Mouse (Mus musculus) megakaryocyte-erythroid progenitor cell, adult 5-6 weeks (primary cell): ENCODE measurements around the gene Ypel1. TPM values are rescaled to one million over a fixed set of nuclear protein-coding genes. Genes with fewer than 3 reads are reported as not detected.

Source experiments
- ATAC-seq: replicated peaks from 2 replicates; pipeline ENCODE4 v1.8.0; 2016; ENCODE audit warnings: mild to moderate bottlenecking, inconsistent platforms; ENCODE audit not compliant: severe bottlenecking, poor library complexity, low FRiP score, low TSS enrichment
- total RNA-seq, 2 experiments: library from RNA; stranded (forward) in 1 of 2; stranded (reverse) in 1 of 2; fragments of 200-1000, 215-1000 nt in 1 of 2; fragments of >200 nt in 1 of 2; fragmentation: Nextera tagmentation in 1 of 2; gene quantifications; 2 replicates each; pipeline ENCODE4 v1.2.3; 2014 to 2017

Ypel1 gene
- total RNA-seq (2014; fragmentation: Nextera tagmentation) (2.3 and 3.0 TPM in 2 replicates), total RNA-seq (2017) (1.7 TPM in 1 of 2 replicates, not detected in the other)

GRCm38 (mm10) chr16:17069511-17070443 is at the start of gene Ypel1:
Gene Ypel1, plus strand, starts transcription at chr16:17069696.
- ATAC-seq = peak; percentile 84

- ATAC-seq = no peak
Measured at GRCm38 (mm10) chr16:17024469-17025148, 44.9 kb upstream of the Ypel1 start.

GRCm38 (mm10) chr16:17029971-17030695 is 39.4 kb upstream of the Ypel1 start:
- no peak for ATAC-seq

GRCm38 (mm10) chr16:17033754-17034153 is 35.7 kb upstream of the Ypel1 start:
- ATAC-seq = no peak

DNA sequence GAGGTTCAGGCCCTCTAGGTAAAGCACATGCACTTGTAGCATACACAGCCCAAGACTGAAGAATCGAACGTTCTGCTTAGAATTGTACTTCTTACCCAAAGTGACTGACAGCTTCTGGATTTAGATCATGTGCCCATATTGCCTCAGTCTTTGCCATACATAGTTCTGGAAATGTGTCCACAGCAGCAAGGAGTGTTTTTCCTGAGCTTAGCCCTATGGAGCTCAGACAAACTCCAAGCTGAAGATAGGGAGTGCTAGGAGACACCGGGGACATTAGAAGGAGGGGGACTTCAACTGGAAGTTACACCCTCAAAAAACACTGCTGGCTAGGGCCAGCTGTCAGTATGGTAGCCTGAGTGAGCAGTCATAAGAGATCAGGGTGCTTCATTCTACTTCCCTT is 28.8 kb upstream of the Ypel1 start:
- no peak for ATAC-seq

DNA sequence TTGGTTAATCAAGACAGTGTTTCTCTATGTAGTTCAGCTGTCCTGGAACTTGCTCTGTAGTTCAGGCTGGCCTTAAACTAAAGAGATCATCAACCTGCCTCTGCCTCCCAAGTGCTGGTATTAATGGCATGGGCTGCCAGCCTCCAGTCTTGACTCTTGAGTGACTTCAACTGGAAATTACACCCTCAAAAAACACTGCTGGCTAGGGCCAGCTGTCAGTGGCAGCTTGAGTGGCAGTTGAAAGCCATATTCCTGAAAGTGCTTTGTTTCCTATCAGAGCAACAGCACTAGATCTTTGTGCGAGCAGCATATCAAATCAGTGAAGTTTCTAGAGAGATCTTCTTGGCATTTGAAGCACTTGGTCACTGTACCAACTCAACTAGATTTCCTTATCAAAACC is 28.1 kb upstream of the Ypel1 start:
- no peak for ATAC-seq

GRCm38 (mm10) chr16:17044320-17044719 is 25.2 kb upstream of the Ypel1 start:
- ATAC-seq = no peak

DNA sequence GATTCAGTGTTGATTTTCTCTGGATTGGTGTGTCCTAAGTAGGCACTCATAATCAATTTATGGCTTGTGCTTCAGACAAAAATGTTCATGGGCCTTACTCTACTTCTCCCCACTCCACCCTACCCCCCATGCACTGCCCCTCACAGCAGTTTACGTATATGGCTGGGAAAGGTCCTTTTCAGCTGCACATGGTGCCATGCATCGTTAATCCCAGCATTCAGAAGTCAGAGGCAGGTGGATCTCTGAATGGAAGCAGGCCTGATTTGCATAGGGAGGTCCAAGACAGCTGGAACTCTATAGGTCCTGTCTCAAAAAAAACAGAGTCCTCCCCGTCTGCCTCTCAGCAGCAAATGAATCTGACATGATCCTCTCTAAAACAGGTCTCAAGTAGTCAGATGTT is 24.2 kb upstream of the Ypel1 start:
- no peak for ATAC-seq

GRCm38 (mm10) chr16:17049886-17050285 is 19.6 kb upstream of the Ypel1 start:
- no peak for ATAC-seq

GRCm38 (mm10) chr16:17052087-17052486 is 17.4 kb upstream of the Ypel1 start:
- no peak for ATAC-seq

GRCm38 (mm10) chr16:17053903-17054302 is 15.6 kb upstream of the Ypel1 start:
- ATAC-seq = no peak

GRCm38 (mm10) chr16:17055584-17055983 is 13.9 kb upstream of the Ypel1 start:
- ATAC-seq = no peak

GRCm38 (mm10) chr16:17062338-17062737 is 7.2 kb upstream of the Ypel1 start:
- no peak for ATAC-seq

DNA sequence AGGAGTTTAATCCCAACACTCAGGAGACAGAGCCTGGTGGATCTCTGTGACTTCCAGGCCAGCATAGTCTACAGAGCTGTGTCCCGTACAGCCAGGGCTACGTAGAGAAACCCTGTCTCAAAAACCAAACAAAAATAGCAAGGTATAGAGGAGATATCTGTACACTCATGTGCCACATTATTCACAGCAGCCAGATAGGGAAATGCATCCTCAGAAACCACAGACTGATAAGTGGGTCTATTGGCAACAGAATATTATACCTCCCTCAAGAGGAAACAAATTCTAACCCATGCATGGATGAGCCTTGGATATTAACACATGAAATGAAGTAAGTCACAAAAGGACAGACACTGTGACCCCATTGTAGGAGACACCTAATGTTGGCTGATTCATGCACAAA is 1.9 kb upstream of the Ypel1 start:
- ATAC-seq = peak; percentile 39; the same call in 1 of the 2 replicates

DNA sequence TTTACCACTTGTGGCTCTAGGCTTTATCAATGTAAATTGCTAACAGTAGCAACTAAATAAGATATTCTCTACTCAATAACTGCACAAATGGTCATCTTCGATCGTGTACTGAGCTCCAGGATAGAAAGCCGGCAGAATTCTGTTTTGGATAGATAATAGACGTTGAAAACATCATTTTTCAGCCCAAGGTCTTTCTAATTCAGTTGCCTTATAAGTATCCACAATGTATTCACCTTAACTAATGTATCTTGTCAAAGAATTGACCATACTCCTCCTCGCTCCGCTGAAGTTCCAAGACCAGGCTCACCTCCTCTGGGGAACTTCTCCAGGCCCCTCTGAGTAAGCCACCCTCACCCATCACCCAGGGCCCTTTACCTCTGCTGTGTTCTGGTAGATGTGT is 1.2 kb downstream of the Ypel1 start:
- ATAC-seq = no peak

DNA sequence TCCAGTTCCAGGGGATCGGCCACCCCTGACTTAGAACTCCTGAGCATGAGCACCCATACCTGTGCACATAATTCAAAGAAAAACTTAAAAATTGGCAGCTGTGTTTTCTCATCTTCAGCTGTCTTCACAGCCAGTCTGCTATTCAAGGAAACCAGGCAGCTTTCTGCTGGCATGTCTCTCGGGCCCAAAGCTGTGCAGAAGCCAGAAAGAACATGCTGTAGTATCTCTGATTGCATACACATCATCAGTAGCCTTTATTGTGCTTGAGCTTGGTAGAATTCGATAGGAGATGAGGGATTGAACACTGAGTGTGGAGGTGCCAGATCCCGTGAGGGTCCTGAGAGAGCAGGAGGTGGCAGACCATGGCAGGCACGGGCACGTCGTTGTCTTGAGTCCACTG is 3.5 kb downstream of the Ypel1 start:
- ATAC-seq = no peak

- ATAC-seq = no peak
Measured at GRCm38 (mm10) chr16:17076301-17076700, 6.8 kb downstream of the Ypel1 start.

GRCm38 (mm10) chr16:17076869-17077268 is 7.4 kb downstream of the Ypel1 start:
- ATAC-seq = no peak

DNA sequence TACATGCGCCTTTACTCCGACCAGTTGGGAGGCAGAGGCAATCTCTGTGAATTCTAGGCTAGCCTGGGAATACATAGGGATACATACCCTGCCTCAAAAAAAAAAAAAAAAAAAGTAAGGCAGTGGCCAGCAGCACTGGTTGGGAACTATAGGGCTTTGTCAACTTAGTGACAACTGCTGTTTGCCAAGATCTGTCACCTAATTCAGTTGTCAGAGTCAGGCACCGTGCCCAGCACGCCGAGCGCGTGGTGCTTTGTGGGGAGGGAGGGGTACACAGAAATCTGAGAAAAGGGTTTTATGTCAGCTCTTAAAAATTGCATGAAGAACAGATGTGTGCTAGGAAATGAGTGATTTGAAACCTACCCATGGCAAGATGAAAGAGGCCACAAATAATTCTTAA is 8.6 kb downstream of the Ypel1 start:
- no peak for ATAC-seq
